Mouse (Mus musculus): ENCODE measurements at regions not wholly inside any gene's neighbourhood (a gene's known extent, or its start where the extent isn't known, plus 50 kb on each side); places are given as distances from the start of the nearest gene placed in this dataset.

- no peak for ATAC-seq (ENCODE audit: low FRiP score, low read depth)
- Histone ChIP-seq H3K4me2 (replicated peaks) (no peak overlapping the region), H3K4me1 (no peaks in the 10 kb centered on the region), H3K4me3 (no peak overlapping the region), H3K9me3 (no peaks in the 10 kb centered on the region), H3K27me3 (replicated peaks) (no peaks in the 10 kb centered on the region), H3K27ac (no peak overlapping the region), H3K9ac (no peak overlapping the region), H3K36me3 (no peaks in the 10 kb centered on the region)
- WGBS, result 98% methylated on average over 1 of the region's 1 CpGs
These were observed 1841.8 kb upstream of the Lrrc6 start for GRCm38 (mm10) chr15:68342542-68342941.

- ATAC-seq (ENCODE audit: low FRiP score, low read depth), result no peak
- H3K9ac ChIP-seq, result no peak overlapping the region
- H3K4me1 ChIP-seq, result no peaks in the 10 kb centered on the region
- no peaks in the 10 kb centered on the region for H3K36me3 ChIP-seq
- H3K4me2 ChIP-seq (replicated peaks), result no peak overlapping the region
- H3K4me3 ChIP-seq, result no peak overlapping the region
- WGBS, result 78% methylated on average over 5 of the region's 5 CpGs
- H3K27ac ChIP-seq, result no peak overlapping the region
- H3K9me3 ChIP-seq, result no peaks in the 10 kb centered on the region
- H3K27me3 ChIP-seq (replicated peaks), result no peaks in the 10 kb centered on the region
These were observed 1840.3 kb upstream of the Lrrc6 start for GRCm38 (mm10) chr15:68341056-68341455.

GRCm38 (mm10) chr15:68337264-68337663 lies 1836.6 kb upstream of the Lrrc6 start:
- Histone ChIP-seq H3K9me3 (no peaks in the 10 kb centered on the region), H3K27ac (no peak overlapping the region), H3K4me1 (no peaks in the 10 kb centered on the region), H3K4me3 (no peak overlapping the region), H3K27me3 (replicated peaks) (no peaks in the 10 kb centered on the region), H3K4me2 (replicated peaks) (no peak overlapping the region), H3K9ac (no peak overlapping the region), H3K36me3 (no peaks in the 10 kb centered on the region)
- WGBS, result 90% methylated on average over 2 of the region's 2 CpGs
- ATAC-seq (ENCODE audit: low FRiP score, low read depth), result no peak

GRCm38 (mm10) chr15:68335837-68336236 lies 1835.1 kb upstream of the Lrrc6 start:
- no peak for ATAC-seq (ENCODE audit: low FRiP score, low read depth)
- H3K9me3 ChIP-seq, result no peaks in the 10 kb centered on the region
- H3K27ac ChIP-seq, result no peak overlapping the region
- H3K36me3 ChIP-seq, result no peaks in the 10 kb centered on the region
- no peaks in the 10 kb centered on the region for H3K4me1 ChIP-seq
- no peak overlapping the region for H3K4me3 ChIP-seq
- H3K4me2 ChIP-seq (replicated peaks), result no peak overlapping the region
- no peak overlapping the region for H3K9ac ChIP-seq
- H3K27me3 ChIP-seq (replicated peaks), result no peaks in the 10 kb centered on the region

GRCm38 (mm10) chr15:68316116-68316515 lies 1815.4 kb upstream of the Lrrc6 start:
- H3K4me1 ChIP-seq, result no peaks in the 10 kb centered on the region
- ATAC-seq (ENCODE audit: low FRiP score, low read depth), result no peak
- H3K27ac ChIP-seq, result no peak overlapping the region
- H3K4me2 ChIP-seq (replicated peaks), result no peak overlapping the region
- H3K27me3 ChIP-seq (replicated peaks), result no peaks in the 10 kb centered on the region
- H3K9ac ChIP-seq, result no peak overlapping the region
- H3K9me3 ChIP-seq, result no peaks in the 10 kb centered on the region
- no peaks in the 10 kb centered on the region for H3K36me3 ChIP-seq
- H3K4me3 ChIP-seq, result no peak overlapping the region
- WGBS, result 87% methylated on average over 1 of the region's 1 CpGs

MicroRNA genes in the stretch of these regions (microRNA counts, 519-probe panel; counts per million panel counts)
- 2,536 counts per million, percentile 70 among the panel's probes with 10 or more counts for microRNA mmu-miR-30b
- microRNA mmu-miR-30d, result 4,248 counts per million, percentile 77 among the panel's probes with 10 or more counts

Small RNA genes in the stretch of these regions (microRNA-seq; reads per million reads assigned to microRNA genes)
- 70.1 reads per million, percentile 47 among the genes with 10 or more reads in this experiment for gene Mir30b
- 4,707 reads per million, percentile 90 among the genes with 10 or more reads in this experiment for gene Mir30d

Measured in neural tube, embryonic 12.5 days (tissue).